Mouse (Mus musculus): ENCODE results near the gene Atrx.

GRCm38 (mm10) chrX:105886921-105887320 is 42.3 kb downstream of the Atrx start:
- no peak for TF ChIP-seq POLR2A (IDR thresholded peaks at IDR 0.05; ENCODE audit: low read depth, low read length)
- TF ChIP-seq CTCF (IDR thresholded peaks at IDR 0.05; ENCODE audit: extremely low read depth, insufficient read length, insufficient replicate concordance, low read depth, low read length), result no peak

Measured in small intestine, adult 2 months (tissue).